Mouse (Mus musculus): Measurements from ENCODE around the gene Dscam.

Gene Dscam

GRCm38 (mm10) chr16:97105266-97105665 is 65.3 kb downstream of the Dscam start:
- in situ Hi-C loops (cut with MboI, MseI) = no loop called here

GRCm38 (mm10) chr16:97103046-97103445 is 67.5 kb downstream of the Dscam start:
- in situ Hi-C loops (cut with MboI, MseI) = no loop called here

GRCm38 (mm10) chr16:97100091-97100490 is 70.5 kb downstream of the Dscam start:
- in situ Hi-C loops (cut with MboI, MseI) = no loop called here

GRCm38 (mm10) chr16:97098508-97098907 is 72.0 kb downstream of the Dscam start:
- in situ Hi-C loops (cut with MboI, MseI) = no loop called here

- in situ Hi-C loops (cut with MboI, MseI) = no loop called here
These were observed 73.8 kb downstream of the Dscam start for GRCm38 (mm10) chr16:97096709-97097108.

- in situ Hi-C loops (cut with MboI, MseI) = no loop called here
These were observed 75.1 kb downstream of the Dscam start for GRCm38 (mm10) chr16:97095496-97095895.

- in situ Hi-C loops (cut with MboI, MseI) = no loop called here
These were observed 81.2 kb downstream of the Dscam start for GRCm38 (mm10) chr16:97089339-97089738.

GRCm38 (mm10) chr16:97083694-97084093 is 86.9 kb downstream of the Dscam start:
- in situ Hi-C loops (cut with MboI, MseI) = no loop called here

GRCm38 (mm10) chr16:97075920-97076572 is 94.5 kb downstream of the Dscam start:
- in situ Hi-C loops (cut with MboI, MseI) = no loop called here

GRCm38 (mm10) chr16:97075137-97075902 is 95.2 kb downstream of the Dscam start:
- in situ Hi-C loops (cut with MboI, MseI) = no loop called here

- in situ Hi-C loops (cut with MboI, MseI) = no loop called here
These were observed 96.7 kb downstream of the Dscam start for GRCm38 (mm10) chr16:97073847-97074246.

- in situ Hi-C loops (cut with MboI, MseI) = no loop called here
These were observed 97.9 kb downstream of the Dscam start for GRCm38 (mm10) chr16:97072624-97073023.

- in situ Hi-C loops (cut with MboI, MseI) = no loop called here
These were observed 103.7 kb downstream of the Dscam start for GRCm38 (mm10) chr16:97066856-97067255.

GRCm38 (mm10) chr16:97062207-97062606 is 108.3 kb downstream of the Dscam start:
- in situ Hi-C loops (cut with MboI, MseI) = no loop called here

GRCm38 (mm10) chr16:97061390-97061789 is 109.2 kb downstream of the Dscam start:
- in situ Hi-C loops (cut with MboI, MseI) = no loop called here

GRCm38 (mm10) chr16:97060736-97061135 is 109.8 kb downstream of the Dscam start:
- in situ Hi-C loops (cut with MboI, MseI) = no loop called here

GRCm38 (mm10) chr16:97060276-97060675 is 110.3 kb downstream of the Dscam start:
- in situ Hi-C loops (cut with MboI, MseI) = no loop called here

- in situ Hi-C loops (cut with MboI, MseI) = no loop called here
These were observed 135.3 kb downstream of the Dscam start for GRCm38 (mm10) chr16:97035271-97035670.

- in situ Hi-C loops (cut with MboI, MseI) = no loop called here
These were observed 137.0 kb downstream of the Dscam start for GRCm38 (mm10) chr16:97033540-97034058.

- in situ Hi-C loops (cut with MboI, MseI) = no loop called here
These were observed 142.9 kb downstream of the Dscam start for GRCm38 (mm10) chr16:97027701-97028100.

GRCm38 (mm10) chr16:97026803-97027202 is 143.7 kb downstream of the Dscam start:
- in situ Hi-C loops (cut with MboI, MseI) = no loop called here

- in situ Hi-C loops (cut with MboI, MseI) = no loop called here
These were observed 146.1 kb downstream of the Dscam start for GRCm38 (mm10) chr16:97024406-97024805.

- in situ Hi-C loops (cut with MboI, MseI) = no loop called here
These were observed 149.1 kb downstream of the Dscam start for GRCm38 (mm10) chr16:97021496-97021895.

Data from regulatory T cell (primary cell).